Mouse (Mus musculus) v-Abl transformed pro-B cells (cell line): ENCODE measurements at regions not wholly inside any gene's neighbourhood (a gene's known extent, or its start where the extent isn't known, plus 50 kb on each side); places are given as distances from the start of the nearest gene placed in this dataset.

Experiments used
- in situ Hi-C, 2 experiments: fragments of 400-800 bp; cut with MboI; formaldehyde crosslinking; loops; one replicate each; pipeline ENCODE4 v1.15.1; 2025; ENCODE audit not compliant: unreplicated experiment in 2 of 2

DNA sequence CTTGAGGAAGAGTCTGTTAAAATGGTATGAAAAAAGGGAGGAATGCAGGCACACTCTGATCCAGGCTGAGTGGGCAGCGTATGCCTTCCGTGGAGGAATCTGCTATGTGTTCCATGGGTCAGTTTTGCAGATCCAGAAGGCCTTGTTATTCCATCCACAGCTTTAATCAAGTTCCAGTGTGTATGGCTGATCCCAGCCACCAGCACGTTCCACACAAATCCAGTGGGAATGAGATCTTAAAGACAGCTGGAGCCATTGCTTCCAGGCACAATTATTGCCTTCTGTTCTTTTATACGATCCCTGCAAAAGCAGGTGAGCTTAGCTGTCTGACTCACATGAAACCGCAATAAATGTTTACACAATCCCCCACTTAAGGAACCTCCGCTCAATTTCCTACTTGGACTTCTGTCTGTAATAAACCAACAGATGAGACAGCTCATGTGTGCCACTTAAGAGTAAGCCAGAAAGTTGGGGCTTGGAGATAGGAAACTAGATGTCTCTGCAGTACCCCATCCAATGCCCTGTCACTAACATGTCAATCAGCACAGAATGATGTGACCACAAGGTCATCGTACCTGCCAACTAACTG lies 653.9 kb downstream of the Fat4 start:
- in situ Hi-C loops, result no loop called here

DNA sequence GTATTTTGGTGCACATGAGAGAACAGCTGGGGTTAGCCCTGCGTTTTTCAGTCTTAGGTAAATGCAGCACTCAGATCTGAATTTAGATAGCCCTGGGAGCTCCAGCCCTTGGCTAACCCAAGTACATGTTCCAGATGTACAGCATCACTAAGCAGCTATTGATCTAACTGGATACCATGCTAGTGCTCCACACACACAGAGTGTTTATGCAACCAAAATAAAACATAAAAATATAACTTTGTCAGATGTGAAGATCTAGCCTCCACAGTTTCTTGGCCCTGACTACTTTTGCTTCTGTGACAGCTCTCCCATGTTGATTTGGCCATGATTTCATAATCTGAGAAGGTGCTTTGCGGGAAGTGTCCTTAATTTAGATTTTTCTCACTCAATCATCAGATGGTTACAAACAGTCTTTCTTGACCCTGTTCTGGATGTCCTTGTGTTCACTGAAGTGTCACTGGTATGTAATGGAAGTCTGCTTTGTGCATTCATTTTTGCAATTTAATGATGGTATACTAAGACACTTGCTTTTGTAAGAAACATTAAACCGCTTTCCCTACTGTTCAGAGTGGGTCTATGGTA lies 672.8 kb downstream of the Fat4 start:
- in situ Hi-C loops, result no loop called here

DNA sequence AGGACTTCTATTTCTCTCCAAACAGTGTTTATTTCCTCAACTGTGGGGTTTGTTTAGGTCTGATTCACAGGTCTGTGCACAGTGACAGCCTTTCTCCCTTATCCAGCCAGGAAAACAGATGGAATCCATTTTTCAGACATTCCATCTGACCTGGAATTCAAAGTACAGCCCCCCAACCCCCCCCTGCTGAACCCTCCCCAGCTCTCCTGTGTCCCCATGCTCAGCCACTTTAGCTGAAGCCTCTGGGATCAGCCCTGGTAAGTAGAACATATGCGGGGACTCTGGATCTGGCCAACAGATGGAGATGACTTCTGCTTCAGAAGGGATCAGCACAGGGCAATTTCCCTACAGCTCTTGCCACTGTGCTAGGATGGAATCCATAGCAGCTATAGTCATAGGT lies 674.2 kb downstream of the Fat4 start:
- in situ Hi-C loops, result no loop called here

DNA sequence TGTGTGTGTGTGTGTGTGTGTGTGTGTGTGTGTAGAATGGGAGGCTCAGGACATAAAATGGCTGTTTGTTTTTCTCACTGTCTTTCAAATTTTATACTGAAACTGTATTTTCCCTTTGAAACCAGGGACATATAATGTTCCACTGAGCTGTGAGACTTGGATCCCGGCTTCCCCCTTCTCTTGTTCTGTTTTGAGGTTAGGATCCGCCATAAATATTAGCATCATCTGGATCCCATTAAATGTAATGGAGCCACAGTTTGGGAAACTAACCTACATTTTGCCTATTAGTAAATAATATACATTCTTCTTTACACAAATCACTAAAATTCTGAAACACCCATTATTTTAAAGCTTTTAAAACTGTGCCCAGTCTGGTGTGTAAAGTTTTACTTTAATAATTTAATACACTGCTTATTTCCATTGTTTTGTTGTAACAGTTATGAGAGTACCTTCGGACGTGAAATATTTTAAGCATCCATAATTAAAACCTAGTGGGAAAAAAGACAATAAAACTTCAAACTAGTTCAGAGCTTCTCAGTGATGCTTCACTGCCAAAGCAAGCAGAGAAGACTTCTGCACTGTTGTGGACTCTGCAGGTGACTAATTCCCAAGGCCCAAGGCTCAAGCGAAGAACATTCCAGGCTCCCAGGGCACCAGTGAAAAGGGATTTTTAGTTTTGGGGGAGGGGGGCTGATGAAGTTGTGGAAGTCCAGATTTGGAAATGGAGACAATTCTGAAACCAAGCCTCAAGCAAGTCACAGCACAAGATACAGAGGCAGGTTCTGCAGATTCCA lies 684.9 kb downstream of the Fat4 start:
- in situ Hi-C loops, result no loop called here

DNA sequence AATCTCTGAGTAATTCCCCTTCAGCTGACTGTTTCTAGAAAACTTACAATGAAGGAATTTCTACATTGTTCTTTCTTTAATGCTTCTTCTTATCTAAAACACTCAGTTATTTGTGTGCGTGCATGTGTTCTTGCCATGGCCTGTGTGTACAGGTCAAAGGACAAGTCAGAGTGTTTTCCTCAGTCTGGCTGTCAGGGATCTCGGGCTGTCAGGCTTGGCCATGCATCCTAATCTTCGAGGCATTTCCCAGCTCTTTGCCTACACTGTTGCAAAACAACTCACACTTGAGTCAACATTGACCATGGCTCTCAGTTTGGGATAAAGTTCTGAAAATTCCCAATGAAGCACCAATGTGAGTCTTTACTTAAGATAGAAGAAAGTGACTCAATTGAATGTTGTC lies 688.5 kb downstream of the Fat4 start:
- in situ Hi-C loops, result no loop called here

DNA sequence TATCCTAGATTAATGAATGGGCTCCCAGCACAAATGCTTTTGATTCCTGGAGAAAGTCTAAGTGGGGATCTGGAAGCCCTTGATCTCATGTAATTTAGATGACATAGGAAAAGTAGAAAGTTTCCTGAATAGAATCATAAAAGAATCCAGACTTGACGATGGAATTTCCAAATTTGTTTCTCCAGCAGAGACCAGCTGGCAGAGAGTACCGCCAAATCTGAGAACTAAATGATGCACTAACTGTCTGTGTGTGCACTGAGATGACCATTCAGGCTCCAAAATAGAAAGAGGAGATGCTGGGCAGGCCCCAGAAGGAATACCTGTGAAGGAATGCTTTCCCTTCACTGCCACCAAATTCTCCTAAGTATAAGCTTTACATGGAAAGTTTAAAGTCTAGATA lies 704.6 kb downstream of the Fat4 start:
- in situ Hi-C loops, result no loop called here

DNA sequence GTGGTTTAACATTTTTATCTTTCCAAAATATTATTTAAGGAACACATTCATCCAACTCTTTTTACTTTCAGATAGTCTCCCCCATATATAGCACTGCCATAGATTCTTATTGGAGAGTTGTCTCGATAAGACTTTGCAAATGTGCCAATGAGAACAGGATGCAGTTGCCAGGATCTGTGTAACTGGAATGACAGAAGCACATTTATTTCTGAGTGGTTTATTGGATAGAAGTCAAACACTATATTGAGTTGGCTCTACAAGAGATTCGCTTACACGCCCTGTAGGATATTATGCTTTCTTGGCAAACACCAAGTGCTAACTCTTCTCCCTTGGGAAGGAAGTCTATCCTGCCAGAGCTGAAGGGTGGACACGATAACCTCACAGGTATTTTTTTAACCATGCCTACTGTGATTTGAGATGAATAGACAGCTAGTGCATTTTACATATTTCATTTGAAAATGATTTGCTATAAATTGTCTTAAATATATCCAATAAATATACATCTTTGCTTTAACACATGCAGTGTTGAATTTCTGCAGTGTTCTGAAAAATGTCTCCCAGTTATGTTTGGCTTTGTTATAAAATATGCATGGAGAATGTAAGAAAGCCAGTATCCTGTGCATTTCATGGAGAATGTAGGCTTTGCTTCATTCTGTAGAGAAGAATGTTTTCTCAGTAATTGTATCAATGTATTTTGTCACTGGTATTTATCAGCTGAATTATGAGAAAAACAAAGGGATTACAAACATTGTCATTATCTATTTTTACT lies 705.8 kb downstream of the Fat4 start:
- in situ Hi-C loops, result no loop called here

DNA sequence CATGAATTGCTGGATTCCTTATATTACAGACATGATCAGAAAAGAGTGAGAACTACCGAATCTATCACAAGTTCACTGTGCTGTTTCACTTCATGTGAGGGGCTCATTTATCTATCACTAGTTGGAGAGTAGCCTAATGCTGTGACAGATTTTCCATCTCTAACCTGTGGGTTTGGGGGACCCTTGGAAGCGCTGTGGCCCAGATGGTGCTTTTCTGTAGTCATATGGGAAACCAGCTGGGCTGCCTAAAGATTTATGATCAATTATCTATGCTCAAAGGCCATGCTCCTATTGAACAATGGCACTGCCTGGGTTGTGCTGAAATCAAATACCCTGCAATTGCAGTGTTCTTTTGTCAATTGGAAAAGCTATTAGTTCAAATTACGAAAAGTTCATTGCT lies 723.2 kb downstream of the Fat4 start:
- in situ Hi-C loops, result no loop called here

DNA sequence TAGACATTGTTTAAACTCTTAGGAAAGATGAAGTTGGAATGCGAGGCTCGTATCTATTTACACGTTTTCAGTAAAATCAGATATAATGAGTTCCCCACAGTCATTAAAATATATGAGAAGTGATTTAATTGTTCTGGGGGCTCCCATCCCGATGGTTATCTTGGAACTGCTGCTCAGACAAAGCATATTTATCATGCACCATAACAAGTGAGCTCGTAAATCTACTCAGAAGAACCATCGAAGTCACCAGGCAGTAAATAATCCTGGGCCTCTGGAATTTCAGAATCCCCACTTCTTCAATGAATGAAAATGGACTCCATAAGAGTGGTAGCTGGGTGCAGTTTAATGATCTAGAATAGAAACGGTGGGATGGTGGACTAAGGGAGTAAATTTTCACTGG lies 725.7 kb downstream of the Fat4 start:
- in situ Hi-C loops, result no loop called here

DNA sequence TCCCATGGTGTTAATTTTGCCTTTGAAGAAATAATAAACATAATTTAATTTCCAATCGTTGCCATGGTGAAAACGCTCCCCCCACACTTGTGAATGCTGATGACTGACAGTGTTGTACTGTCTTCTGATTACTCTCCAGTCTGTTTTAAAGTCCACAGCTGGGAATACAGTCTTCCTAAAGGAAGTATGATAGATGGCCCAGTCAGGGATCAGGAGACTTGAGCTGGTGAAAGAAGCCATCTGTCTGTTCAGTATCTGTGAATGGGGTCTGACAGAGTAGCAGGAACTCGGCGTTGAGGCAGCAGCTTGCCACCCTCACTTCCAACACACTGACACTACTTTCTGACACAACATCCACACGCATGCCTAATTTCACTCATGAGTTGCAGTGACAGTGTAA lies 751.2 kb downstream of the Fat4 start:
- in situ Hi-C loops, result no loop called here

DNA sequence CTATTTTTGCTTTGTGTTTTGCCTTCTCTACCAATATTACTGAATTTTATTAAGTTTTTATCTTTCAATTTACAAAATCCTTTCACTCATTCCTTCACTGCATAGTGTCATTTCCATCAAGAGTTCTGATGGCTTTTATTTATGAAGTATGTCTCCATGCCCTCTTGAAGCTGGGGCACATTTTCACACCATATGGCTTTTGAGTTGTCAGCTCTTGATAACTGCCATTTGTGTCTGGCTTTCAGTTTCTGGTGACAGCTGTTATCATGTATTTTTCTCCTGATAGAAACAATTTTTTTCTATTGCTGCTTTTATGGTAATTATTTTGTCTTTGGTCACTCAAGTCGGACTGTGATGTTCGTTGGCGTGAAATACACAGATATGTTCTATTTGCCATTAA lies 756.5 kb downstream of the Fat4 start:
- in situ Hi-C loops, result no loop called here

DNA sequence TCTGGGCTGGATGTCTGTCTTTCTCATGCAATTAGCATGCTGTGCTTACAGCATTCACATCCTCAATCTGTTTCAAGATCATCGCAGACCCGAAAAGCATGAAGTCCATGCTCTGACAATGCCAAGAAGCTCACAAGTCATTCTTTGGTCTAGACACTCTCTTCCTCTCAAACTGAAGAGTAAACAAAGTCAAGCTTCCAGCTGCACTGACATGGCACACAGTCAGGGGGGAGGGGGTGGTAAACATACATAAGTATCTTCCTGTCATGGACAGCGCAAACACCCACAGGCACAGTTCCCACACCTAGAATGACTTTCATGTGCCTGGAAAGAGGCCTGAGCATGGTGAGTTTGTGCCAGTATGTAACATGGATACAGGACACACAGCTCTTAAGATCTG lies 780.1 kb downstream of the Fat4 start:
- in situ Hi-C loops, result no loop called here

DNA sequence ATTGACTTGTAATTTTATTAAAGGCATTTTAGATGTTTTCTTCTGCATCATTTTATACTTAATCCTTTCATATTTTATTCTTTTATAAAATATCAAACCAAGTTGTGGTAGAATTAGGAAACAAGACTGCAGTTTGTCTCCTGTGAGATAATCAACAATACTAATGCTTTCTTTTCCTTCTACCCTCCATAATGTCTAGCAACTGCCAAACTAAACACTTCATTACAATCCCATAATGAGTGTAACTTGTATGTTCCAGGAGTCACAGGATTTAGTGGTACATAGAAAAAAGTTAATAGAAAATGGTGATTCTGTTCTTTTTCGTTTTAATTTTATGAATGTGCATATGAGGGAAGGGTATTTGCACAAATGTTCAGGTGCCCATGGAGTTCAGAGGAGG lies 782.4 kb downstream of the Fat4 start:
- in situ Hi-C loops, result no loop called here

DNA sequence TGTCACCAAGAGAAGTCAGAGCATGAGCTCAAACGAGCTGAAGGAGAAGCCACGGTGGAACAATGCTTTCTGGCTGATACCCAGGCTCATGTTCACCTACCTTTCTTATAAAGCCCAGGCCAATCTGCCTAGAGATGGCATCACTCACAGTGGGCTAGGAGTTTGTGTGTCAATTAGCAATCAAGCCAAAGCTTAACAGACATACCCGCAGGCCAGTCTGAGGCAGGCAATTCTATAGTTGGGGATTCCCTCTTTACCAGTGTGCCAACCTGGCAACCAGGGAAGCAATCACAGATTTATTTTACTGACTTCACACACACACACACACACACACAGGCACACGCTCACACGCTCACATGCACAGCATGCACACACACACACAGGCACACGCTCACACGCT lies 787.3 kb downstream of the Fat4 start:
- in situ Hi-C loops, result no loop called here

DNA sequence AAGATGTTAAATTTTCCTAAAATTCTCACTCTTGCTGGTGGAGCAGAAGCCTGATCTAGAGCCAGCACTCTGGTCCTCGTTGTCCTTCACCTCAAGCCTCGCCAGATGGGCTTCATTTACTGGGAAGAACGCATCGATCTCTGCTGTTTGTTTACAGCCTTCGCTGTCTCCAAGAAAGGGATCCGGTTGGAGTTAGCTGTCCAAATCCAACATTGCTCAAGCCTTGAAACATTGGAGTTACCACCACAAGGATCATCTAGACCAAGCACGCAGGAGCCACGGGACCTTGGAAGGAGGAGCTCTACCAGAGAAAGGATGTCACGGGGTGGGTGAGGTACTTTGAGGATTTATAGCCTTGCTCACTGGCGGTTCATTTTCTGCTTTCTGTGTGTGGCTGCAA lies 788.2 kb downstream of the Fat4 start:
- in situ Hi-C loops, result no loop called here

DNA sequence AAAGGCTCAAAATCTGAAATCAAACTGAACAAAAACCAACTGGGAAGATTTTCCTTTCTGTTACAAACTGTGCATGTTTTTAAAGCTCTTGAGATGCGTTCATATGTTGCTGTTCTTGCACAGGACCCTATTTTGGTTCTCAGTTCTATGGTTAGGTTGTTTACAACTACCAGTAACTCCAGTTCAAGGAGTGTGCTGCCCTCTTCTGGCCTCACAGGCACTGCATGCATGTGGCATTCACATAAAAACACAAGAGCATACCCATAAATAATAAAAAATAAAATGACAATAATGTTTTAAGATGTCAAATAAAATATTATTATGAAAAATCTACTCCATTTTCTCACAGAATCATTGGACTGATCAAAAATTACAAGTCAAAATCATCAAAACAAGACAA lies 818.9 kb downstream of the Fat4 start:
- in situ Hi-C loops, result no loop called here

DNA sequence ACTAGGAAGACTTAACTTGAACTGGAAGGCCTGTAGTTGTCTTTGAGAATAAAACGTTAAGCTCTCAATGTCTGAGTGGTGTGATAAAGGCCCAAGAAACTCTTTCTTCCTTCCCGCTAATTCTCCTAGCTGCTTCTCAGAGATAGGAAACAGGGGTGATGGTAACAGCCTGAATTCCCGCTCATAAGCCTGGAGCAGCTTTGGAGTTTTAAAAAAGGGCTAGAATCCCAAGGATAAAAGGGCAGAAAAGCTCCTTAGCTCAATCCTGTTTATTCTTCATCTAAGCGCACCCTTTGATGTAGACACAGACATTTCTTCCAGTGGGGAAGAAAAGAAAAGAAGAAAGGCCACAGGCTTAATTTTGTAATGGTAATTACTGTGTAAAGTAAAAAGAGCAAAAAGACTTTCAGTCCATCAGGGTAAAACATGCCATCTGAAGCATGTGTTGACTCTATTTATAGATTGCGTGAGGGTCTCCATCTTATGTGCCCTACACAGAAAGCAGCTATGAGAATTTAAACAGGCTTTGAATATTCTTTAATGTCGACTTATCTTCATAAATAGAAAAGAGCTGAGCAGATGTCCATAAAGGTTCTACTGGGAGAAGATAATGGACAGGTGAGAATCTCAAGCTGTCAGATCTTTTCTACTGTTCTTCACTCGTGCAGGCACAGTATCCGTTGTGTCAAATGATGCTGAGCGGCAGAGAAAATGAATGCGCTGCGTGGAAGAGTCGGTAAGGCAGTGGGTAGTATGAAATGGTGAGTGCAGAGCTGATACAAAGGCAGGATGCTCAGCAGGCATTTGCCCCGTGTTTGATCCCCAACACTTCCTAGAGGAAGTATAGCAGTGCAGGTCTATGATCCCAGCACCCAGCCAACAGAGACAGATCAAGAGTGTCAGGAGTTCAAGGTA lies 818.0 kb upstream of the Intu start:
- in situ Hi-C loops, result no loop called here

DNA sequence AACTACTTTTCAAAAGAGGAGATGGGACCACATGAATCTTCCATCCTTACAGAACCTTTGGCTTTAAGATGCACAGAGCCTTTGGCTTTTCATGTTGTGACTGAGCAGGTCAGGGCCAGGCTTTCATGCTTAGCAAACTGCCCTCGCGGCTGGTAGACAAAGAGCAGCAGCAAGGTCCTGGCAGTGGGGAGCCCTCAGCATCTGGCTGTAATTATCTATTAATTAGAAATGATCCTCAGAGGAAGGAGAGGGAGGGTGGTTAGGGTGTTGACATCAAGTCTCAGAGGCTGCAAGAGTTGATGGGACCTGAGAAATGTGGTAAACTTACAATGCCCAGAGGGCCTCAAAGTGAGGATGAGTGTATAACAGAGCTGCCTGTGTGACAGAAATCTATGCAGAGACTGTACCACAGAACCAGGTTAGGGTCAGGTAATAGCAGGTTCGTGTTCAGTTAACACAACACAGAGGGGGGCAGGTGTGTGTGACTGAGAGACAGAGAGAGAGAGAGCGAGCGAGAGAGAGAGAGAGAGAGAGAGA lies 817.0 kb upstream of the Intu start:
- in situ Hi-C loops, result no loop called here

DNA sequence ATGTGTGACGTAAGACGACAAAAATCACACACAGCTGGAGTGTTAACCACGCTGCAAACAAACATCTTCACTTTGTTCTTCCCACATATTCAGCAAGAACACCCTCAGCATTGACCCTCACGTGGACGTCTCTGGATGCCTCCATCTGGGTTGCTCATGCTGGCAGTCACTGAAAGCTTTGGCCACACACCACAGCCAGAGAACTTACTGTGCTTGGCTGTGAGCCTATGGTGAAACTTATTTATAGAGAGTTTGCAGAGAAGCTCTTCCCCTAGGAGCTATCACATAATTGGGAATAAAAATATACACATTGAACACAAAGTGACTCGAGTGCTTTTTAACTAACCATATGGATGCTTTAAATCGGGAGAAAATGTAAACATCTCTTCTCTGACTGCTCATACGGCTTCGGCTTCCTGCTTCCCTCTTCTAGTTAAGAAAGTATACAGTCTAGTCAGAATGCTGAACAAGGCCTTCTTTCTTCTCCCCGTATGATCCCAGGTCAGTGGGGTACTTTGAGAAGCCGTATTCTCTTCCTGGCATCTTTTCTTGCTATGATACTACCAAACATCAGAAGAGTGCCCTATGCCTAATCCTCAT lies 812.0 kb upstream of the Intu start:
- in situ Hi-C loops, result no loop called here

DNA sequence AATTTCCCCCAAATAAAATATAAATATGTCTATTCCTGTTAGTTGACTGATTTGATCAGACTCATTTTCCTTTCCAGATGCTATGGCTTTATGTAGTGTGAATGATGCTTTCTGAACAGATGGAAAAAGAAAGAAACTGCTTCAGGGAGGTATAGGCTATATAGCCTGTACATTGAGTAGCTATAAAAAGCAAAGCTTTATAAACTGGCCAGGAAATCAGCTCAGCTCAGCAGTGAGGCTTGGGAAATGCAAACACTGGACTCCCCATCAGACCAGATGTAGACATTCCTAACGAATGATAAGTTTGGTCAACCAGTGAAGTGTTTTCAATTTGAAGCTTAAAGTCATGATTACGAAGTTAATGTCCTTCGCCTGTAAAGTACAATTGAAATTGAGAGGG lies 805.3 kb upstream of the Intu start:
- in situ Hi-C loops, result no loop called here
